Mouse (Mus musculus) brain, adult 2 months (tissue): ENCODE results near the gene Slc25a43.
"Not testable (repeated sequence)": the region's sequence is repeated elsewhere in the genome, so short reads cannot be mapped to it uniquely, and the experiment has no call there.

Source experiments
- DNase-seq: peaks from one replicate; pipeline ENCODE4 v3.0.0; 2011; ENCODE audit warnings: low read depth, low spot score

Gene Slc25a43

DNA sequence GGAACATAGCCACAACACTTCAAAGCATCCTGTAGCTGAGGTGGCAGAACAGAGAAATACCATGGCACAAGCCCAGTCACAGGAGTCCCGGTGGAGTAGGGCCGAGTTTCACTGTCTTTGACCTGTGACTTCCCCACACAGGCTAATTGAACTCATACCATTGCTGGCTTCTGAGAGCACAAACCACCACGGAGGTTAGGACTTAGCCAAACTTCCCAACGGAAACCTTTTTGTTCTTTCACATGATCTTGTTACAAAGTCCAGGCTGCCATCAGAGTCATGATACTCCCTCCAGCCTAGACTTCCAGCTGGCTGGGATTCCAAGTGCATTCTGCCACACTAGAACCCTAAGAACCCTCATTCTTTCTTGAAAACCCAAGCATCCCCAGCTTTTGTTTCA lies 34.2 kb downstream of the Slc25a43 start:
- DNase-seq = no peak

GRCm38 (mm10) chrX:36789360-36789759 lies 45.9 kb downstream of the Slc25a43 start:
- DNase-seq = no peak

- no peak for DNase-seq
These were observed 51.1 kb downstream of the Slc25a43 start for GRCm38 (mm10) chrX:36794571-36794970.

DNA sequence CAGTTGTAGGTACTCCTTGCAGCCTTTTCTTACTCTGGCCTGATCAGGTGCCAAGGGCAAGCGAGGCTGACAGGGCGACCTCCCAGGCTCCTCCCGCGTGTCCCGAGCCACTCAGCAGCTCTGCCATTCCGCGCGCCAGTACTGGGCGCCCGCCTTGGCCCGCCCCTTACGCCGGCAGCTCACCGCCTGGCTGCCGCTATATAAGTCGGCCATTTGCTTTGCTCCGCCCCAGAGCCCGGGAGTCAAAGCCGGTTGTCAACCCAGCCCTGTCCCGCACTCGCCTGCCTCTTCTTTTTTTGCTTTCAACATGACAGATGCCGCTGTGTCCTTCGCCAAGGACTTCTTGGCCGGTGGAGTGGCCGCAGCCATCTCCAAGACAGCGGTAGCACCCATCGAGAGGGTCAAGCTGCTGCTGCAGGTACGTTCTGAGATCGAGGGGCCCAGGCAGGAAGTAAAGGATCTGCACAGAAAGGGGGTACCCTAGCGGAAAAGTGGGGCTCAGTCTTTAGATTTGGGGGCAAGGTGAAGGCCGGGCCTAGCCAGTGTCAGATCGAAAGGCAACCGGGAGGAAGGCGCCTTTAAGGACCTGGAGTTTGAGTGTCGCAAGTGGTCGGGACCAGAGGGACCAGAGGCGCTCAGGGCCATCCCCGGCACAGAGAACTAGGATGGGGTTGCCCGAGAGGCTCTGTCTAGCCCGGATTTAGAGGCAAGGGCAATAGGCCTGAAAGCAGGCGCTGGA lies 52.1 kb downstream of the Slc25a43 start, which contains the start of gene Slc25a5:
Gene Slc25a5, plus strand, starts transcription at position 228 of the 739 bp plus-strand sequence.
- peak; percentile 94 for DNase-seq

GRCm38 (mm10) chrX:36796163-36796581 lies 52.7 kb downstream of the Slc25a43 start:
- peak; percentile 85 for DNase-seq

DNA sequence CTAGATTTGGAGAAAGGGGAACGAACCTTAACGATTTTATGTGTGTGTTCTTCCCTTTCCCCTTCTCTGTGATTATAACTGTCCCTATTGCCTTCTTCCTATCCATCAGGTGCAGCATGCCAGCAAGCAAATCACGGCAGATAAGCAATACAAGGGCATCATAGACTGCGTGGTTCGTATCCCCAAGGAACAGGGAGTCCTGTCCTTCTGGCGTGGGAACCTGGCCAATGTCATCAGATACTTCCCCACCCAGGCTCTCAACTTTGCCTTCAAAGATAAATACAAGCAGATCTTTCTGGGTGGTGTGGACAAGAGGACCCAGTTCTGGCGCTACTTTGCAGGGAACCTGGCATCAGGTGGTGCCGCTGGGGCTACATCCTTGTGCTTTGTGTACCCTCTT lies 53.3 kb downstream of the Slc25a43 start:
- DNase-seq = not testable (repeated sequence)

DNA sequence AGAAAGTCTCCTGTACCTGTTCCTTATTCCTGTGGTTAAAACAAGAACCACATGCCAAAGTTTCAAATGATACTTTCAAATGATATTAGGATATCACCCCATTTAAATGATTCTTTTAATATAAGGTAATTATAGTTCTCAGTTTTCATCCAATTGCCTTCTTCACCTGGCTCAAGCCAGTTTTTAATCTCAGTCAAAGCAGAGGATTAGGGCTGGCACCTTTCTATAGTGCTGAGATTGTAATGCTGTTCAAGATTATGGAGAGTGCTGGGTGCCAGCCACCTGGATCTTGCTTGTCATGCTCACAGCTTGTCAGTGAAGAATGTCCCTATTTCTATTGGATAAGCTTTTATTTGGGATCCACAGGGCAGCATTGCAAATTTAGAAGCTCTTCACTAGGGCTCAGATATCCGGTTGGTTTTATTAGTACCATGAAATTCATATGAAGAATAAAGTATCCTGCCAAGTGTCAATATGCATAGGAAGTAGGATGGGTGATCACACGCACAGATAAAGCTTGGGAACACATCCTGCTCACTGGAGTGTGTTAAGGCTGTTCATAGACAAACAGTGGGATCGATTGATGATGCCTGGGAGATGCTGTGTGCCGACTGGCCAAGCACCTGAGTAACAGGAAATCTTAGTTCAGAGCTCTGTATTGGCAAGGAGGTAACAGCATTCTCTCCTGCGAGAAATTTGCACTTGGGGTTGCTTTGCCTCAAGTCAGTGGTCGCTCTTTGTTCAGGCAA lies 55.8 kb downstream of the Slc25a43 start:
- DNase-seq = no peak

DNA sequence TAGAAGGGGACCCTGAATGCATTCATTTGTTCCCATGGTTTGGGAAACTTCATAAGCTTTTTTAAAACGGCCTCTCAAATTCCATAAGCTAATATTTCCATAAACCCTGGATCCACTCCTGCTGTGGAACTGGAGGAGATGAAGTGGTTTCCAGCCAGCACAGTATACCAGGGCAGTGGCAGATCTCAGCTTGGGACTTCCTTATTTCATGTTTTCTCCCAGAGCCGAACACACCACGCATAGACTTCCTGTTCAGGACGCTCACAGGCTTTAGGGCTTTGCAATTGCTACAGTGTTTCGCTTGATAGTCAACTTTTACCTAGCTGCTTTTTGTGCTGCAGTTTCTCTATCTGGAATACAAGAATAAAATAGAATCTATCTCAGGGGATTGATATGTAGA lies 59.7 kb downstream of the Slc25a43 start:
- DNase-seq = no peak

DNA sequence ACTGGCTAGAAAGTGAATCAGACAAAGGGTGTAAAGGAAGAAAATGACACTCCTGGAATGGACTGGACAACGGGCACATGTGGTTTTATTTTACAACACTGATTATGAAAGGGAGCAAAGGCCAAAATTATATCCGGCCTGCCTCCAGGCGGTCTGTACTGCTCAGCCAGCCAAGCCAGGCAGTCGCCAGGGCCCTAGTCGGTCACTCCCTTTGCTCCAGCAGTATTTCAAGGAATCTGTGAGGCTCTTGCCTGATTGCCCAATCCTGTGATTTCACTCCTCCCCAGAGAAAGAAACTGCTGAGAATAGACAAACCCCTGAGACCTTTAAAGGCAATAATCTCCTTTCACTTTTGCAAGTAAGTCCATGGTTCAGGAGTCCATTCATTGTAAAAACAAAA lies 60.7 kb downstream of the Slc25a43 start:
- no peak for DNase-seq

DNA sequence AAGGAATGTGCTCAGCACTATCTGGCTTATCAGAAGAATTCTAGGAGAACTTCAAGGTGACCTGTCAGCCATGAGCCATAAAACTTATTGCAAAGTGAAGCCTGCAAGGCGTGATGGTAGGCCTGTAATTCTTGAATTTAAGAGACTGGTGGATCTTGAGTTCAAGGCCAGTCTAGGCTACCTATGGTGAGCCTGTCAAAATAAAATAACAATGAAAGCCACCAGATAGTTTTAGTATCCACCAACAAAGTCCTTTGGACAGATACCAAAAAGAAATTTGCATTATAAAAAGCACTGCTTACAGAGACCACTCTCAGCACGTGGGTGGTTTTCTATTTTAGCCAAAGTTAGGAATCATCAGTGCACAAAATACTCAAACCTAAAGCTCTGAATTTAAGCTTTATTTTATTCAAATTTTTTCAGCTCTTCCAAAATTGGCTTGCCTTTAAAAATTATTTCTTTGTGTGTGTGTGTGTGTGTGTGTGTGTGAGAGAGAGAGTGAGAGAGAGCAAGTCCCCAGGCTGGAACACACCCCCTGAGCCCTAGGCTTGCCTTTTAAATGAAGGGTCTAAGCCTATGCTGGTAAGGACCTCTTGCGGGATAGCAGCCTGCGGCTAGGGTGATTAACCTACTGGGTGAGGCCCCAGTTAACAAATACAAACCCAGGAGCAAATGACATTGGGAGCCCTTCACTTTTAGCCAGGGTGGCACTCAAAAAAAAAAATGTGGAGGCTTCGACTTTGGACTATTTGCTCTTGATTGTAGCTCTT lies 62.2 kb downstream of the Slc25a43 start:
- DNase-seq = no peak

- DNase-seq = peak; percentile 95
These were observed 64.2 kb downstream of the Slc25a43 start for GRCm38 (mm10) chrX:36807360-36808317.

DNA sequence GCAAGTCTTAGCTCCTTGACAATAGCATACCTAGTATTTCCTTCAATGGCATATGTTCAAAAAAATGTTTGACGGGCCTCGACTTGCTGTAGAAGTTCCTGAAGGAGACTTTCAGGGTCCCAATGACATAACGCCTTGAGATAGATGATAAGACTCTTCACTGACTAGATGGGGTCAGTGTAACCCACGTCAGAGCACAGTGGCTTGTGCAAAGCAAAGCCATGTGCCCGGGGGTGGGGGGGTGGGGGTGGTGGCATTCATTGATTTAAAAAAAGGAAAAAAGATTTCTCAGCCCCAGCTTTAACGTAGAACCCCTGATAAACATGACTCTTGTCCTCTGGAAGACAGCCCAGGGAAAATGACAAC lies 64.8 kb downstream of the Slc25a43 start:
- DNase-seq = no peak

GRCm38 (mm10) chrX:36811377-36811776 lies 67.9 kb downstream of the Slc25a43 start:
- peak; percentile 50 for DNase-seq

DNA sequence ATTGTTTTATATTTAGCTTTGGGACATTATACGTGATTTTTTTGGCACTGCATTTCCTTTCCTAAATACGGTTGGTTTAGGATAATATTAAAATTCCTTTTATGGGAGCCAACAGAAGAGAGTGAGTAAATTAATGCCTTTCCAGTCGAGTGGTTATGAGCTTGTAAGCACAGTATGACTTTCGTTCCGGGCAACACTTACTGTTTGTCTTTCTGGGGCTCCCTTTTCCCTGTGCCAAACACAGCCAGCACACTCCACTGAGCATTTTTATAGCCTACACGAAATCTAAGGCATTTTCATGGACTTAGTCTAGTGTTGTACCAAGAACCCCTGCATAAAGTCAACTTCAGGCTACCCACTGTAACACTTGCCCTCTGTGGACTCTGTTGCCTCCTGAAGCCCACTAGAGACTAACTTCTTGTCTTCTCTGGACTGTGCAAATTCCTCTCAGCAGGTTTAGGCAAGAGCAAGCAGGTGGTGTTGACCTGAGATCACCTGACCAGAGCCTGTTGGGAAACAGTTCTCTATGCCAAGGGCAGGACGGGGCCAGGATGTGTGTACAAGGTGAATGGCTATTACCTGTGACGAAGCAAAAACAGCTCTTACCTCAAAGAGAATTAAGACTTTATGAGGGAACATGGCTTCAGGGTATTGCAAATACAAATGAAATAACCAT lies 70.8 kb downstream of the Slc25a43 start:
- DNase-seq = no peak

DNA sequence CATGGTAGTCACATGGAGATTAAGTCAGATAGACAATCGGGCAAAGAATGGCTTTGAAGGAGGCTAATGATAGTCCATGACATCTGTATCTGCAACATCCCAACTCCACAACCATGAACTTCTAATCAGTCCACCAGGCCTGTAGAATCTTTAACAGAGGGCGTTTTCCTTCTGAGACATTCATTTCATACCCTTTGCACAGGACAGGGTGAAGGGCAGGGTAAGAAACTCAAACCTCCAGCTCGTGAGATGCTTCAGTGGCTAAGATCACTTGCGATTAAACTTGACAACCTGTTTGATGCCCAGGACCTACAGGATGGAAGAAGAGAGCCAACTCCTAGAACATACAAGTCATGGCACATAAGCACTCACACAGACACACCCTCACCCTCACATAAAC lies 71.6 kb downstream of the Slc25a43 start:
- DNase-seq = no peak

DNA sequence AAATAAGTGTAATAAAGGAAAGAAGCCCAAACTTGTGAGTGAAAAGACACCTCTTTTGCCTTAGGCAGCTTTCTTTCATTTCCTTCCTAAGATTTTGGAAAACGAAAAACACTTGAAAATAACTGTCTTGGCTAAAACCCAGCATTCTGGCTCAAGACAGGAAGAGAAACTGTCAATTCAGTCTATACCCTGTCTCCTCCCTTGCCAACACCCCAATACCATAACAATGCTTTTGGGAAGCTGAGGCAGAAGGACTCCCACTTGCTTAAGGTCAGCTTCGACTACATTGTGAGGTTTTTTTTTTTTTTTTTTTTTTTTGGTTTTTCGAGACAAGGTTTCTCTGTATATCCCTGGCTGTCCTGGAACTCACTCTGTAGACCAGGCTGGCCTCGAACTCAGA lies 72.0 kb downstream of the Slc25a43 start:
- no peak for DNase-seq

DNA sequence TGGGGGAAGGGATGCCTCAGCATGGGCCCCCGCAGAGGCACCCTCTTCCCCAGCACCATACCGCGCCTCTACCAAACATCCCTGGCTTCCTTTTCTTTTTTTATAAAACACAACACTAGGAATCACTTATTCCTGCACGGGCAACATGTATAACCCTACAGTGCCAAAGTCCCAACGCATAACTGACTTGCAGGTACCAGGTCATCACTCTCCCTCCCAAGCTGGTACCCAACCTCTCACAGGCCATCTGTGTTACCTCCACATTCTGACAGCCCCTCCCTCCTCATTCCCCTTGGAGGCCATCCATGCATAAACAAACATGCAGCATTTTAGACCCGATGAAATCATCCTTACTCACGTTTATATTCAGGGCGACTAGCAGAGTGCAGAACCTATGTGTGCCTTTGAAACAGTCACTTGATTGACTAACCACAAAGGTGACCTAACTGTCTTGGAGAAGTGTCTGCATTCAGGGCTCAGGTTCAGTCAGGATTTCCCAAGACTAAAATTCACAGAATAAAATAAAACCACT lies 73.0 kb downstream of the Slc25a43 start:
- DNase-seq = no peak

GRCm38 (mm10) chrX:36816953-36817441 lies 73.5 kb downstream of the Slc25a43 start:
- DNase-seq = no peak

DNA sequence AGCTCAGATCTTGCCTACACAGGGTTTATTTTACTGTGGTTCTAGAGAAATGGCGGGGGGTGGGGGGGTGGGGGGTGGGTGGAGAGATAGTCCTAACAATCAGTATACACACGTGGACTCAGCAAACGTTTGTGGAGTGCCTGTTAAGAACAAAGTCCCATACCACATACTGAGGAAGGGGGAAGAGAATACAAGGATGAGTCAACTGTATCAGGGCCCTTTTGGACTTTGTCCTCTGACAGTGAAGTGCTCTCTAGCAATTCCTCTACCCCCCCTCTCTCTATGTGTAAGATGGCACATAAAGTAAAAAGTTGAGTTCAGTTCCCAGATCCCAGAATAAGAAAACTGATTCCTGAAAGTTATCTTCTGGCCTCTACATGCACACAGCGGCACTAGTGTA lies 76.1 kb downstream of the Slc25a43 start:
- DNase-seq = no peak

GRCm38 (mm10) chrX:36820201-36820600 lies 76.7 kb downstream of the Slc25a43 start:
- peak; percentile 58 for DNase-seq
